ENCODE assay signal across 7 mouse cellular contexts in the genomic region with DNA sequence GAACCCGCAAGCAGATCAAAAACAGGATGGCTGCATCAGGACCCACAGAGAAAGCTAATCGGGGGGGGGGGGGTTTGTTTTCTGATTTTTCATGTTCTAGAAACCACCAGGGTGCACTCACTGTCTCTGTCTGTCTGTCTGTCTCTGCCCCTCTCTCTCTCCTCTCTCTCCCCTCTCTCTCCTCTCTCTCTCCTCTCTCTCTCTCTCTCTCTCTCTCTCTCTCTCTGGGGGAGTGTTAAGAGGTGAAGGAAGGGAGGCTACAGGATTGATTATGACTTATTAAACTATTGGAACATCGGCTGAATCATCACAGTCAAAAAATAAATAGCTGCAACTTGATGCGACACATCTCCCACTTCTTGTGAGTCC. TPM values are rescaled to one million over a fixed set of nuclear protein-coding genes. Genes with fewer than 3 reads are reported as not detected.
DNase-seq lines count a peak whose midpoint lies in the region; ATAC-seq lines count a peak whose summit lies in the region.

No protein-coding gene starts in this region.

- H3K4me3 ChIP-seq in neural tube, embryonic 11.5 days (ENCODE audit: low read depth, low read length) = peak overlapping the region; percentile 46
- peak overlapping the region; percentile 78 for H3K4me3 ChIP-seq in forebrain, embryonic 16.5 days (replicated peaks; ENCODE audit: low read length)
- peak overlapping the region; percentile 49; the same call in 1 of the 2 replicates for H3K4me3 ChIP-seq in liver, embryonic 12.5 days
- H3K4me3 ChIP-seq in stomach, embryonic 16.5 days (replicated peaks; ENCODE audit: low read length) = peak overlapping the region; percentile 45

- no peak for ATAC-seq in neural tube, embryonic 11.5 days (ENCODE audit: insufficient read depth, low FRiP score, low TSS enrichment)
- no peak for ATAC-seq in forebrain, embryonic 16.5 days
- ATAC-seq in liver, embryonic 12.5 days = no peak
- ATAC-seq in stomach, embryonic 16.5 days (ENCODE audit: insufficient read depth, low FRiP score) = no peak

- WGBS in neural tube, embryonic 11.5 days = 25% methylated on average over 4 of the region's 4 CpGs
- WGBS in forebrain, embryonic 16.5 days = 23% methylated on average over 4 of the region's 4 CpGs
- 24% methylated on average over 4 of the region's 4 CpGs for WGBS in liver, embryonic 12.5 days (ENCODE audit: insufficient replicate concordance)
- WGBS in stomach, embryonic 16.5 days = 29% methylated on average over 4 of the region's 4 CpGs

- no peak overlapping the region for H3K27ac ChIP-seq in neural tube, embryonic 11.5 days (ENCODE audit: low read depth, low read length)
- peak overlapping the region; percentile 78 for H3K27ac ChIP-seq in forebrain, embryonic 16.5 days (ENCODE audit: low read length)
- 0 out of 2 replicates have a peak overlapping the region, but pooled peaks have one; percentile 36 for H3K27ac ChIP-seq in liver, embryonic 12.5 days
- H3K27ac ChIP-seq in stomach, embryonic 16.5 days (ENCODE audit: low read length) = no peak overlapping the region

- H3K9ac ChIP-seq in neural tube, embryonic 11.5 days (ENCODE audit: low read length) = no peak overlapping the region; the same call in 1 of the 2 replicates
- H3K9ac ChIP-seq in forebrain, embryonic 16.5 days (replicated peaks; ENCODE audit: low read depth, low read length) = peak overlapping the region; percentile 83; the same call in 1 of the 2 replicates
- no peak overlapping the region for H3K9ac ChIP-seq in liver, embryonic 12.5 days
- H3K9ac ChIP-seq in stomach, embryonic 16.5 days (ENCODE audit: low read length) = no peak overlapping the region

- peaks cover 24% of the 10 kb centered on the region for H3K27me3 ChIP-seq in neural tube, embryonic 11.5 days (ENCODE audit: control insufficient read depth, insufficient read depth, low read length)
- H3K27me3 ChIP-seq in forebrain, embryonic 16.5 days (replicated peaks; ENCODE audit: control insufficient read depth, insufficient read depth, low read length) = no peaks in the 10 kb centered on the region
- H3K27me3 ChIP-seq in liver, embryonic 12.5 days (replicated peaks) = peaks cover 53% of the 10 kb centered on the region
- H3K27me3 ChIP-seq in stomach, embryonic 16.5 days (ENCODE audit: control insufficient read depth, insufficient read depth, low read length) = peaks cover 29% of the 10 kb centered on the region

- H3K9me3 ChIP-seq in neural tube, embryonic 11.5 days (ENCODE audit: control insufficient read depth, low read length) = no peaks in the 10 kb centered on the region
- no peaks in the 10 kb centered on the region for H3K9me3 ChIP-seq in forebrain, embryonic 16.5 days (ENCODE audit: control insufficient read depth, low read length)
- H3K9me3 ChIP-seq in liver, embryonic 12.5 days (replicated peaks) = no peaks in the 10 kb centered on the region
- no peaks in the 10 kb centered on the region for H3K9me3 ChIP-seq in stomach, embryonic 16.5 days (replicated peaks; ENCODE audit: control insufficient read depth, low read length)

- H3K4me2 ChIP-seq in neural tube, embryonic 11.5 days (ENCODE audit: low read depth) = peak overlapping the region; percentile 97
- H3K4me2 ChIP-seq in forebrain, embryonic 16.5 days (ENCODE audit: low read length) = peak overlapping the region; percentile 98
- H3K4me2 ChIP-seq in liver, embryonic 12.5 days = peak overlapping the region; percentile 67
- peak overlapping the region; percentile 74 for H3K4me2 ChIP-seq in stomach, embryonic 16.5 days (ENCODE audit: low read depth, low read length)

- no peaks in the 10 kb centered on the region for H3K36me3 ChIP-seq in neural tube, embryonic 11.5 days (ENCODE audit: control insufficient read depth, insufficient read depth, low read length)
- no peaks in the 10 kb centered on the region for H3K36me3 ChIP-seq in forebrain, embryonic 16.5 days (ENCODE audit: control insufficient read depth, insufficient read depth)
- no peaks in the 10 kb centered on the region for H3K36me3 ChIP-seq in liver, embryonic 12.5 days
- no peaks in the 10 kb centered on the region for H3K36me3 ChIP-seq in stomach, embryonic 16.5 days (ENCODE audit: control insufficient read depth, insufficient read depth, low read length)

- H3K4me1 ChIP-seq in neural tube, embryonic 11.5 days (ENCODE audit: control insufficient read depth, insufficient read depth, low read length) = peaks cover 21% of the 10 kb centered on the region
- peaks cover 39% of the 10 kb centered on the region for H3K4me1 ChIP-seq in forebrain, embryonic 16.5 days (replicated peaks; ENCODE audit: control insufficient read depth, insufficient read depth, low read length)
- H3K4me1 ChIP-seq in liver, embryonic 12.5 days = peaks cover 26% of the 10 kb centered on the region
- peaks cover 19% of the 10 kb centered on the region; the same call in 1 of the 2 replicates for H3K4me1 ChIP-seq in stomach, embryonic 16.5 days (ENCODE audit: control insufficient read depth, insufficient read depth, low read length)

- DNase-seq in neural tube, embryonic 11.5 days (ENCODE audit: low spot score) = no peak
- DNase-seq in neural tube, embryonic 10.5 days (ENCODE audit: extremely low spot score, low spot score) = no peak
- DNase-seq in B cell, adult 2 months = no peak
- no peak for DNase-seq in cerebellum, adult 9-10 months

RNA-seq across cellular contexts. Expression of a gene that starts 0.9 kb away (rescaled TPM):
- 20.5 and 23.8 TPM in 2 replicates for polyA plus RNA-seq in neural tube, embryonic 11.5 days (2014; fragmentation: Nextera tagmentation; extraction: Ambion mirVana)
- 70.3 and 87.5 TPM in 2 replicates for polyA plus RNA-seq in forebrain, embryonic 16.5 days (2015; fragmentation: Nextera tagmentation; extraction: Ambion mirVana)
- 2.2 and 2.7 TPM in 2 replicates for polyA plus RNA-seq in liver, embryonic 12.5 days (2016; fragmentation: Nextera tagmentation; extraction: Ambion mirVana)
- polyA plus RNA-seq in stomach, embryonic 16.5 days (2015; fragmentation: Nextera tagmentation; extraction: Ambion mirVana) = 1.6 and 2.3 TPM in 2 replicates

RNA-seq across cellular contexts. Expression of a gene that starts 30.7 kb away (rescaled TPM):
- 44.3 and 47.7 TPM in 2 replicates for polyA plus RNA-seq in neural tube, embryonic 11.5 days (2014; fragmentation: Nextera tagmentation; extraction: Ambion mirVana)
- 35.5 and 36.3 TPM in 2 replicates for polyA plus RNA-seq in forebrain, embryonic 16.5 days (2015; fragmentation: Nextera tagmentation; extraction: Ambion mirVana)
- polyA plus RNA-seq in liver, embryonic 12.5 days (2016; fragmentation: Nextera tagmentation; extraction: Ambion mirVana) = 19.4 and 21.7 TPM in 2 replicates
- polyA plus RNA-seq in stomach, embryonic 16.5 days (2015; fragmentation: Nextera tagmentation; extraction: Ambion mirVana) = 17.3 and 20.8 TPM in 2 replicates

RNA-seq across cellular contexts. Expression of a gene that starts 31.6 kb away (rescaled TPM):
- polyA plus RNA-seq in neural tube, embryonic 11.5 days (2014; fragmentation: Nextera tagmentation; extraction: Ambion mirVana) = 20.1 and 20.5 TPM in 2 replicates
- 41.6 and 44.4 TPM in 2 replicates for polyA plus RNA-seq in forebrain, embryonic 16.5 days (2015; fragmentation: Nextera tagmentation; extraction: Ambion mirVana)
- 18.0 and 18.3 TPM in 2 replicates for polyA plus RNA-seq in liver, embryonic 12.5 days (2016; fragmentation: Nextera tagmentation; extraction: Ambion mirVana)
- 47.9 and 50.3 TPM in 2 replicates for polyA plus RNA-seq in stomach, embryonic 16.5 days (2015; fragmentation: Nextera tagmentation; extraction: Ambion mirVana)

Comparison
In these comparisons a context has a peak if more than half of its experiments do, and no peak if none do; other contexts are left out.
1. H3K27ac ChIP-seq: peak in forebrain, embryonic 16.5 days (single experiment) and liver, embryonic 12.5 days (single experiment); none in neural tube, embryonic 11.5 days (single experiment) and stomach, embryonic 16.5 days (single experiment).
2. Peak in every context shown above with its lines, with median percentiles within 50 percentile points of each other: H3K4me2 ChIP-seq and H3K4me3 ChIP-seq.